Mouse (Mus musculus): ENCODE measurements around the gene Fam214b. TPM values are rescaled to one million over a fixed set of nuclear protein-coding genes. Genes with fewer than 3 reads are reported as not detected.

Fam214b gene
- total RNA-seq (2015; ENCODE audit: low replicate concordance): 177 and 182 TPM in 2 replicates
- 191 and 193 TPM in 2 replicates for total RNA-seq (2017; ENCODE audit: low replicate concordance)

- ATAC-seq (replicated peaks; ENCODE audit: low FRiP score, poor library complexity, severe bottlenecking): peak; percentile 86
Measured at GRCm38 (mm10) chr4:43045659-43046302, at the start of gene Fam214b. Gene Fam214b, minus strand, starts transcription at chr4:43046220.

DNA sequence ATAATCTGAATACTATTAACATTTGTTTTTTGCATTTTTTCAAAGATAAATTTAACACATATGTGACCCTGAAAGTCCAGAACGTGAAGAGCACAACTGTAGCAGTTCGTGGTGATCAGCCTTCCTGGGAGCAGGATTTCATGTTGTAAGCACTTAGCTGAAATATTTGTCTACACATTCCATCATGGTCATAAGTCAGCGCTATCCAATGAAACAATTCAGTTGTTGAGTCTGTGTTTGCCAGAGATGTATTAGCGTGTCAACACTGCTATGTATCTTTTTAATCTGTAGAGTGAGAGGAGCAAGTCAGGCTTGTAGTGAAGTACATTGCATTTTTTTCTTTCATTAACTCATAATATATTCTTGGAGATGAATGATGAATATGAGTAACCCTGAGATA, 45.2 kb upstream of the Fam214b start:
- no peak for ATAC-seq (replicated peaks; ENCODE audit: low FRiP score, poor library complexity, severe bottlenecking)

- ATAC-seq (replicated peaks; ENCODE audit: low FRiP score, poor library complexity, severe bottlenecking): no peak
Measured at GRCm38 (mm10) chr4:43089950-43090349, 43.9 kb upstream of the Fam214b start.

DNA sequence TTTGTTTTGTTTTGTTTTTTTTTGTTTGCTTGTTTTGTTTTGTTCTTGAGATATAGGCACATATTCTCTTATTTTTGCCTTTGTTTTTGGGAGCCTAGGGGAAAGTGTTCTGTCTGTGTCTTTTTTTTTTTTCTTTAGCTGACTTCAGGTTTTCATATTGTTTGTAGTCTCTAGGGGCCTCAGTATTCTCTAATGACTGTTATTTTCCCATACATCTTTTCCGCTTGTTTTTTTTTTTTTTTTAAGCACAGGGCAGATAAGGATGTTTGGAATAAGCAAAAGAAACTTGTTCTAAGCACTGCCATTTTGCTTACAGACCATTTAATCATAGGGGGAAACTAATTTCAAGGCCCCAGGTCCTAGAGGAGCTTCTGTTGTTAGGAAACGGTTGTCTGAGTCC, 36.4 kb upstream of the Fam214b start:
- no peak for ATAC-seq (replicated peaks; ENCODE audit: low FRiP score, poor library complexity, severe bottlenecking)

DNA sequence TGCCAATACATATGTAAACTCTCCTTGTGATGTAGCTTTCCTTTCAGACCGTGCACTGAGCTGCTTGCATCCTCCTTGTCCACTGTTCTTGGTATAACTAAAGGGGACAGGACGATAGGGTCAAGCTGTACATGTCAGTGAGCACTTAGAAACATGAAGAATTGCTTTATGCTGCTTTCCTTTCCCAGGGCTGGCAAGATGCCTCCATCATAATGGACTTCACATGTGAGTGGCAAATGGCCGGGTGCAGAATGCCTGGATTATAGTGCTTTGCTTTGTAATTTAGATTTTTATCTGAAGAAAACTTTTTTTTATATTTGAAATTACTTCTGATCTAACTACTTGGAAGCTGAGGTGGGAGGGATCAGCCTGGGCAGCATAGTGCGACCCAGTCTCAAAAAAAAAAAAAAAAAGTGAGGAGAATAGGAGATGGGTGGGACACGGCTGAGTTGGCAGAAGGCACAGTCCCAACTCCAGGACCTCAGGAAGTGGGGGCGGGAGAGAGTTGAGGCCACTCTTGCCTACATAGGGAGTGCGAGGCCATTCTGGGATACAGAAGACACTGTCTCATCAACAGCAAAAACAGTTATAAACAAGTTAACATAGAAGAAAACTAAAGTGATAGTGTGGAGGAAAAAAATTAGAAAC, 32.2 kb upstream of the Fam214b start:
- ATAC-seq (replicated peaks; ENCODE audit: low FRiP score, poor library complexity, severe bottlenecking): no peak

DNA sequence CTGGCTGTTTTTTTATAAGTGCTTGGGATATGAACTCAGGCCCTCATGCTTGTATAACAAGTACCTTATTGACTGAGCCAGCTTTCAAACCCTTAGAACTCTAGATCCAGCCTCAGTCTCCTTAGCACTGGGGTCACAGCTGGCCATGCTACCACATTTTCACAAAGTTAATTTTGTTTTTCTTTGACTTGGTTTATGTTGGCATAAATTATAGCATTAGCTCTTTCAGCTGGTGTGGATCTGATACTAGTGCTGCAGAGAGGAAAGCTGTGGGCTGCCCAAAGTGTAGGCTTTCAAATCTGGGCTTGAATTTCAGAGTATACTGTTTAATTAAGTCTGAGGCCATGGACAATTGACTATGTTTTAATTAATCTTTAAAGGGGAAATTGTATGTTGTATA, 28.9 kb upstream of the Fam214b start:
- ATAC-seq (replicated peaks; ENCODE audit: low FRiP score, poor library complexity, severe bottlenecking): no peak

DNA sequence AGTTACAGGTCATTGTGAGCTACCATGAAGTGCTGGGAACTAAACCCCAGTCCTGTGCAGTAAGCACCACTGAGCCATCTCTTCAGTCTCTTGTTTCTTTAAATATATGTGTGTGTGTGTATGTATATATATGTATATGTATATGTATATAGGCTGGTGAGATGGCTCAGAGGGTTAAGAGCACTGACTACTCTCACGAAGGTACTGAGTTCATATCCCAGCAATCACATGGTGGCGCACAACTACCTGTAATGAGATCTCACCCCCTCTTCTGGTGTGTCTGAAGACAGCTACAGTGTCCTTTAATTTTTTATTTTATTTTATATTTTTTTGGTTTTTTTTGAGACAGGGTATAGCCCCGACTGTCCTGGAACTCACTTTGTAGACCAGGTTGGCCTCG, 19.5 kb upstream of the Fam214b start:
- no peak for ATAC-seq (replicated peaks; ENCODE audit: low FRiP score, poor library complexity, severe bottlenecking)

GRCm38 (mm10) chr4:43060286-43060685, 14.3 kb upstream of the Fam214b start:
- no peak for ATAC-seq (replicated peaks; ENCODE audit: low FRiP score, poor library complexity, severe bottlenecking)

DNA sequence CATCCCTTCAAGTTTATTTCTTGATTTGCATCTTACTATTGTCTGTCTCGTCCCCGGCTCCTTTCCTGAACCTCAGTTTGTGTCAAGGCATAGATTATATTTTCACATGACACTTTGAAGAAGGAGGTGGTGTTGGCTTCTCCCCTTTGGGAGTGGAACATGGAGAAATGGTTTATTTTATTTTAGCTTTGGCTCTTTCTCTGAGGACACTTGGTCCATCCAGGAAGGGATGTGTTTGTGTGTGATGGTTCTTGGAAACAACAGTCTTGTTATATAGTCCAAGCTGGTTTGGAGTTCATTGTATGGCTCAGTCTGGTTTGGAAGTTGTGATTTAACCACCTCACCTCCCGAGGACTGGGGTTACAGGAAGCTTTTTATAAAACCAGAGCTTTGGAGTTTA, 13.7 kb upstream of the Fam214b start:
- ATAC-seq (replicated peaks; ENCODE audit: low FRiP score, poor library complexity, severe bottlenecking): no peak

DNA sequence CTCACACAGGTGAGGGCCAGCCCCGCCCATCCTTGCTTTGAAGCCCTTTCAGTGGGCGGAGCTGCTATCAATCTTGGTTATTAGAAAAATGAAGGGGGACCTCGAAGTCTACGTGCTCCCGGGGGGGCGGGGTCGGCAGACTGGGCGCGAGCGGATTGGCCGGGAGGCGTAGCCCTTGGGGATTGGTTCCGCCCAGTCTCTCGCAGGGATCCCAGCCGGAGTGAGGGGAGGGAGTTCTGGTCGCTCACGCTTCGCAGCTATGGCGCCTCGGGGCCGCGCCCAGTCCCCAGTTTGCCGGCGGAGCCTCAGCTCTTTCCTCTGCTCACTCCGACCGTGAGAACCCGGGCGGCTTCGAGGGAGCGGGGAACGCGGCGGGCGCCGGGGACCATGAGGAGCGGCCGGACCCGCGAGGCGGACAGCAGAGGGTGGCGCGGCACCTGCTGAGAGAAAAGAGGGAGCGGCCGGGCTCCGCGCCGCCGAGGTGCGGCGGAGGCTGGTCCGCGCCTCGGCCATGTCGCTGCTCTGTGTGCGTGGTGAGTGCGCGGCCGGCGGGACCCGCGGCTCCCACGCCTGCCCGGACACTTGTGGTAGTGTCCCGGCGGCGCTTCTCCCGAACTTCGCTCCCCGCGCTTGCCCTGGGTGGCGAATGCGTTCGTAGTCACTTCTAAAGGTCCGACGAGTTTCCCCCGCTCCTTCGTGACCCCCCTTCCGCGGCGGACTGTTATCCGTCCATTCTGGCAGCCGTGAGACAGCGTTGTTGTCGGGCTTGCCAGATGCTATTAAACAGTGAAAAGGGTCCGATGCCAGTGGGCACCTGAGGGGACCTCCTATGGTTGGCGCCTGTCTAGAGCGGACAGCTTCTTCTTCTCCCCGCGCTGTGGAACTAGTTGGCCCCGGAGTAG, 13.0 kb upstream of the Fam214b start, which contains the start of gene Unc13b:
Gene Unc13b, plus strand, starts transcription at position 201 of the 902 bp plus-strand sequence.
- peak; percentile 91 for ATAC-seq (replicated peaks; ENCODE audit: low FRiP score, poor library complexity, severe bottlenecking)

GRCm38 (mm10) chr4:43058392-43058752, 12.4 kb upstream of the Fam214b start:
- ATAC-seq (replicated peaks; ENCODE audit: low FRiP score, poor library complexity, severe bottlenecking): no peak; the same call in 1 of the 2 replicates

GRCm38 (mm10) chr4:43057654-43058053, 11.6 kb upstream of the Fam214b start:
- no peak for ATAC-seq (replicated peaks; ENCODE audit: low FRiP score, poor library complexity, severe bottlenecking)

GRCm38 (mm10) chr4:43052627-43053026, 6.6 kb upstream of the Fam214b start:
- ATAC-seq (replicated peaks; ENCODE audit: low FRiP score, poor library complexity, severe bottlenecking): peak; percentile 92

GRCm38 (mm10) chr4:43047231-43047630, 1.2 kb upstream of the Fam214b start:
- ATAC-seq (replicated peaks; ENCODE audit: low FRiP score, poor library complexity, severe bottlenecking): peak; percentile 58; the same call in 1 of the 2 replicates

DNA sequence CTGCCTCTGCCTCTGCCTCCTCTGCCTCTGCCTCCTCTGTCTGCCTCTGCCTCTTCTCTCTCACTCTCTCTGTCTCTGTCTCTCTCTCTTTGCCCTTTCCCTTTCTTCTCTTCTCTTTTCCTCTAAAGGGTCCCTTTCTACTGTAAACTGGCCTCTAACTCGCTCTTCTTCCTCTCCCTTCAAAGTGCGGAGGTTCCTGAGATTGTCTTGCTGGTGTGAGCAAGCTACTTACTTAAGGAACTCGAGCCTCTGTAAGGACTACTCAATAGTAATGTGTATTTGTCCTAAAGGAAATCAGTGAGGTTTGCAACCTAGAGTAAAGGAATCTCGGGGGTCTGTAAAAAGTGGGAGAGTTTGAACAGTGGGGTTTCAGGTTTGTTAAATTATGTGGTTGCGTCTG, 587 bp upstream of the Fam214b start:
- ATAC-seq (replicated peaks; ENCODE audit: low FRiP score, poor library complexity, severe bottlenecking): no peak

- ATAC-seq (replicated peaks; ENCODE audit: low FRiP score, poor library complexity, severe bottlenecking): no peak
Measured at GRCm38 (mm10) chr4:43045285-43045658, 748 bp downstream of the Fam214b start.

- no peak for ATAC-seq (replicated peaks; ENCODE audit: low FRiP score, poor library complexity, severe bottlenecking)
Measured at GRCm38 (mm10) chr4:43044673-43045072, 1.3 kb downstream of the Fam214b start.

GRCm38 (mm10) chr4:43043644-43044357, 2.2 kb downstream of the Fam214b start:
- ATAC-seq (replicated peaks; ENCODE audit: low FRiP score, poor library complexity, severe bottlenecking): no peak

DNA sequence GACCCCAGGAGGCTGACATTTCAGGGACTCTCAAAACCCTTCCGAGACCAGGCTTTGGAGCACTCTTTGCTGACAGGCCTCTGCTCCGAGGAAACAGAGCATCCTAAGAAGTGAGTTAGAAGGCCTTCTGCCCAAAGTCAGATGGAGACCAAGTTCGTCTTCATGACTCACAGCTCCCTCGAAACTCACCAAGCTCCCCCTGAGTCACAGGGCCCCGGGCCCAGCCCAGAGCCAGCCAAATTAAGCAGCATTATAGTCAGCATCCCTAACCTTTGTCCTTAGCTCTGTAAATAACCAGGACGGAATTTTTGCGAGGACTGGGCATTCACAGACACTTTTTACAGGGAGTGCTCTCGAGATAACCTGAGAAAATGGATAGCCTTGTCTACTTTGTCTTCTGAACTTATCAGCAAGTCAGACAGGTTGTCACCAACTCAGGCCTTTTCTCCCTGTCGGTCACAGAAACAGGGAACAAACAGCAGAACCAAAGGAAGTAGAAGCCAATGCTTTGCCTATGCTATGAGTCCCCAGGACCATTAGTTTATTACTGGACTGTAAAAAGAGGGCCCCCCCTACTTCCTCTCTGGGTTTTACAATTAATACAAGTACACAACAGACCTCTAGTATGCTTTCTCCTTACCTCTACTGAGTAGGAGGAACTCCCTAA, 5.0 kb downstream of the Fam214b start:
- no peak for ATAC-seq (replicated peaks; ENCODE audit: low FRiP score, poor library complexity, severe bottlenecking)
